Mouse (Mus musculus) heart, embryonic 12.5 days (tissue): ENCODE data around the gene Rd3. TPM values are rescaled to one million over a fixed set of nuclear protein-coding genes. Genes with fewer than 3 reads are reported as not detected.

Experiments
- ATAC-seq: fragments of 200-750 bp; cut with Nextera tagmentation; 2 replicates; pipeline ENCODE4 v1.8.0; 2017; ENCODE audit warnings: moderate TSS enrichment, moderate library complexity; ENCODE audit not compliant: insufficient number of reproducible peaks, low FRiP score
- H3K27ac ChIP-seq: fragments of 300-500 bp; sonication (generic); 2 replicates; pipeline ENCODE4 v1.5.1; 2016; ENCODE audit warnings: mild to moderate bottlenecking, moderate library complexity; ENCODE audit not compliant: poor library complexity, severe bottlenecking
- H3K27me3 ChIP-seq: fragments of 300-500 bp; sonication (generic); replicated peaks from 2 replicates; pipeline ENCODE4 v1.6.1; 2016; ENCODE audit warnings: mild to moderate bottlenecking, moderate library complexity
- H3K36me3 ChIP-seq: fragments of 300-500 bp; sonication (generic); 2 replicates; pipeline ENCODE4 v1.6.1; 2016; ENCODE audit warnings: mild to moderate bottlenecking, moderate library complexity
- H3K4me1 ChIP-seq: fragments of 300-500 bp; sonication (generic); replicated peaks from 2 replicates; pipeline ENCODE4 v1.6.1; 2016; ENCODE audit warnings: mild to moderate bottlenecking
- H3K4me2 ChIP-seq: fragments of 300-500 bp; sonication (generic); 2 replicates; pipeline ENCODE4 v1.6.1; 2016; ENCODE audit warnings: mild to moderate bottlenecking, moderate library complexity
- H3K4me3 ChIP-seq: fragments of 300-500 bp; sonication (generic); 2 replicates; pipeline ENCODE4 v1.5.1; 2016; ENCODE audit warnings: mild to moderate bottlenecking
- H3K9ac ChIP-seq: fragments of 300-500 bp; sonication (generic); 2 replicates; pipeline ENCODE4 v1.6.1; 2016; ENCODE audit warnings: mild to moderate bottlenecking, moderate library complexity
- H3K9me3 ChIP-seq: fragments of 300-500 bp; sonication (generic); replicated peaks from 2 replicates; pipeline ENCODE4 v1.6.1; 2016; ENCODE audit warnings: mild to moderate bottlenecking, moderate library complexity
- WGBS: fragments of 180-500 bp; shearing (Covaris S2); methylation state at CpG from one replicate; pipeline ENCODE4 v1.1.7; 2016; 5-methylcytosine and 5-hydroxymethylcytosine counted together
- polyA plus RNA-seq: library from polyadenylated mRNA; unstranded; fragments of >200 nt; fragmentation: Nextera tagmentation; extraction: Ambion mirVana; gene quantifications from 2 replicates; pipeline ENCODE4 v1.2.1, GENCODE M21; 2016

The Rd3 gene
- polyA plus RNA-seq, 1 experiment from 2014 or later = 1.7 TPM

GRCm38 (mm10) chr1:191946835-191947234 is 30.3 kb upstream of the Rd3 start:
- 53% methylated on average over 2 of the region's 2 CpGs for WGBS
- Histone ChIP-seq H3K27me3 (peaks cover 6% of the 10 kb centered on the region), H3K27ac (no peak overlapping the region), H3K9ac (no peak overlapping the region), H3K4me2 (no peak overlapping the region), H3K36me3 (no peaks in the 10 kb centered on the region), H3K4me1 (peaks cover 4% of the 10 kb centered on the region; the same call in 1 of the 2 replicates), H3K9me3 (no peaks in the 10 kb centered on the region), H3K4me3 (no peak overlapping the region)
- no peak for ATAC-seq

- 76% methylated on average over 8 of the region's 8 CpGs for WGBS
- H3K27ac ChIP-seq = no peak overlapping the region
- peaks cover 6% of the 10 kb centered on the region for H3K27me3 ChIP-seq
- no peaks in the 10 kb centered on the region for H3K36me3 ChIP-seq
- H3K9me3 ChIP-seq = no peaks in the 10 kb centered on the region
- H3K4me1 ChIP-seq = peaks cover 4% of the 10 kb centered on the region; the same call in 1 of the 2 replicates
- H3K4me3 ChIP-seq = no peak overlapping the region
- no peak overlapping the region for H3K4me2 ChIP-seq
- H3K9ac ChIP-seq = no peak overlapping the region
- ATAC-seq = no peak
These were observed 29.4 kb upstream of the Rd3 start for GRCm38 (mm10) chr1:191947796-191948195.

GRCm38 (mm10) chr1:191948600-191948999 is 28.6 kb upstream of the Rd3 start:
- Histone ChIP-seq H3K4me3 (no peak overlapping the region), H3K9ac (no peak overlapping the region), H3K36me3 (no peaks in the 10 kb centered on the region), H3K9me3 (no peaks in the 10 kb centered on the region), H3K27ac (no peak overlapping the region), H3K4me2 (no peak overlapping the region), H3K27me3 (peaks cover 6% of the 10 kb centered on the region), H3K4me1 (peaks cover under 1% of the 10 kb centered on the region; the same call in 1 of the 2 replicates)
- ATAC-seq = no peak
- 80% methylated on average over 8 of the region's 8 CpGs for WGBS

GRCm38 (mm10) chr1:191950611-191951010 is 26.6 kb upstream of the Rd3 start:
- H3K27ac ChIP-seq = no peak overlapping the region
- no peak overlapping the region for H3K9ac ChIP-seq
- no peaks in the 10 kb centered on the region for H3K36me3 ChIP-seq
- H3K27me3 ChIP-seq = peaks cover 6% of the 10 kb centered on the region; the same call in 1 of the 2 replicates
- no peaks in the 10 kb centered on the region; the same call in 1 of the 2 replicates for H3K4me1 ChIP-seq
- WGBS = 53% methylated on average over 2 of the region's 2 CpGs
- H3K9me3 ChIP-seq = no peaks in the 10 kb centered on the region
- H3K4me3 ChIP-seq = no peak overlapping the region
- ATAC-seq = no peak
- H3K4me2 ChIP-seq = no peak overlapping the region

- WGBS = 90% methylated on average over 11 of the region's 11 CpGs
- Histone ChIP-seq H3K27ac (no peak overlapping the region), H3K27me3 (no peaks in the 10 kb centered on the region)
These were observed 24.3 kb upstream of the Rd3 start for GRCm38 (mm10) chr1:191952733-191953335.

GRCm38 (mm10) chr1:191955101-191955500 is 22.1 kb upstream of the Rd3 start:
- Histone ChIP-seq H3K27me3 (no peaks in the 10 kb centered on the region), H3K27ac (peak overlapping the region; percentile 19; the same call in 1 of the 2 replicates), H3K4me2 (no peak overlapping the region), H3K4me1 (no peaks in the 10 kb centered on the region), H3K9me3 (no peaks in the 10 kb centered on the region), H3K36me3 (no peaks in the 10 kb centered on the region), H3K4me3 (no peak overlapping the region), H3K9ac (no peak overlapping the region)
- 50% methylated on average over 3 of the region's 3 CpGs for WGBS
- ATAC-seq = peak; percentile 72; the same call in 1 of the 2 replicates

More at GRCm38 (mm10) chr1:191952733-191953335, 24.3 kb upstream of the Rd3 start:
- Histone ChIP-seq H3K4me3 (no peak overlapping the region), H3K36me3 (no peaks in the 10 kb centered on the region), H3K9ac (no peak overlapping the region), H3K4me1 (no peaks in the 10 kb centered on the region), H3K4me2 (no peak overlapping the region), H3K9me3 (no peaks in the 10 kb centered on the region)
- ATAC-seq = no peak

- Histone ChIP-seq H3K9me3 (no peaks in the 10 kb centered on the region), H3K27ac (no peak overlapping the region), H3K4me2 (no peak overlapping the region), H3K4me3 (no peak overlapping the region), H3K27me3 (no peaks in the 10 kb centered on the region), H3K4me1 (no peaks in the 10 kb centered on the region), H3K9ac (no peak overlapping the region), H3K36me3 (no peaks in the 10 kb centered on the region)
- ATAC-seq = 0 out of 2 replicates have a peak, but pooled peaks have one; percentile 27
- WGBS = 64% methylated on average over 3 of the region's 3 CpGs
These were observed 20.9 kb upstream of the Rd3 start for GRCm38 (mm10) chr1:191956261-191956660.

GRCm38 (mm10) chr1:191956871-191957270 is 20.3 kb upstream of the Rd3 start:
- H3K27me3 ChIP-seq = no peaks in the 10 kb centered on the region
- no peak overlapping the region for H3K9ac ChIP-seq
- H3K9me3 ChIP-seq = no peaks in the 10 kb centered on the region
- H3K4me2 ChIP-seq = no peak overlapping the region
- no peak for ATAC-seq
- no peak overlapping the region for H3K4me3 ChIP-seq
- H3K4me1 ChIP-seq = no peaks in the 10 kb centered on the region
- no peaks in the 10 kb centered on the region for H3K36me3 ChIP-seq
- no peak overlapping the region for H3K27ac ChIP-seq
- 81% methylated on average over 2 of the region's 2 CpGs for WGBS

GRCm38 (mm10) chr1:191957321-191957720 is 19.8 kb upstream of the Rd3 start:
- no peak for ATAC-seq
- no peaks in the 10 kb centered on the region for H3K4me1 ChIP-seq
- no peaks in the 10 kb centered on the region for H3K9me3 ChIP-seq
- H3K36me3 ChIP-seq = no peaks in the 10 kb centered on the region
- H3K4me2 ChIP-seq = no peak overlapping the region
- H3K27me3 ChIP-seq = no peaks in the 10 kb centered on the region
- H3K9ac ChIP-seq = no peak overlapping the region
- H3K4me3 ChIP-seq = no peak overlapping the region
- no peak overlapping the region for H3K27ac ChIP-seq
- WGBS = 95% methylated on average over 3 of the region's 3 CpGs

GRCm38 (mm10) chr1:191960946-191961345 is 16.2 kb upstream of the Rd3 start:
- ATAC-seq = no peak
- no peak overlapping the region for H3K9ac ChIP-seq
- no peak overlapping the region for H3K4me2 ChIP-seq
- H3K9me3 ChIP-seq = no peaks in the 10 kb centered on the region
- H3K4me3 ChIP-seq = no peak overlapping the region
- 56% methylated on average over 2 of the region's 2 CpGs for WGBS
- no peaks in the 10 kb centered on the region for H3K4me1 ChIP-seq
- H3K27me3 ChIP-seq = no peaks in the 10 kb centered on the region
- no peak overlapping the region for H3K27ac ChIP-seq
- H3K36me3 ChIP-seq = no peaks in the 10 kb centered on the region

GRCm38 (mm10) chr1:191963413-191963812 is 13.8 kb upstream of the Rd3 start:
- H3K9ac ChIP-seq = no peak overlapping the region
- no peak overlapping the region for H3K4me2 ChIP-seq
- H3K27me3 ChIP-seq = no peaks in the 10 kb centered on the region
- 70% methylated on average over 3 of the region's 3 CpGs for WGBS
- no peaks in the 10 kb centered on the region for H3K9me3 ChIP-seq
- no peak for ATAC-seq
- H3K4me3 ChIP-seq = no peak overlapping the region
- H3K4me1 ChIP-seq = no peaks in the 10 kb centered on the region
- no peak overlapping the region for H3K27ac ChIP-seq
- no peaks in the 10 kb centered on the region for H3K36me3 ChIP-seq
